Mouse (Mus musculus): ENCODE data around the gene Tyro3. TPM values are rescaled to one million over a fixed set of nuclear protein-coding genes. Genes with fewer than 3 reads are reported as not detected.

Gene Tyro3
- polyA plus RNA-seq, 1 experiment from 2014 or later, result 26.7 TPM

Other genes with a start within 250 kb of the Tyro3 start
- 11.0 and 13.8 TPM in 2 replicates for gene Nusap1, start 179.4 kb upstream of the Tyro3 start, polyA plus RNA-seq (2014; fragmentation: Nextera tagmentation; extraction: Ambion mirVana)
- 3.2 and 6.1 TPM in 2 replicates for gene Oip5, start 179.3 kb upstream of the Tyro3 start, polyA plus RNA-seq (2014; fragmentation: Nextera tagmentation; extraction: Ambion mirVana)
- 37.4 and 37.9 TPM in 2 replicates for gene Ndufaf1, start 134.9 kb upstream of the Tyro3 start, polyA plus RNA-seq (2014; fragmentation: Nextera tagmentation; extraction: Ambion mirVana)
- 35.5 and 36.2 TPM in 2 replicates for gene Rtf1, start 122.7 kb upstream of the Tyro3 start, polyA plus RNA-seq (2014; fragmentation: Nextera tagmentation; extraction: Ambion mirVana)
- gene Itpka, start 55.4 kb upstream of the Tyro3 start, polyA plus RNA-seq (2014; fragmentation: Nextera tagmentation; extraction: Ambion mirVana), result 0.31 and 0.33 TPM in 2 replicates
- 1.6 and 2.7 TPM in 2 replicates for gene Ltk, start 37.3 kb upstream of the Tyro3 start, polyA plus RNA-seq (2014; fragmentation: Nextera tagmentation; extraction: Ambion mirVana)
- gene Rpap1, start 10.2 kb upstream of the Tyro3 start, polyA plus RNA-seq (2014; fragmentation: Nextera tagmentation; extraction: Ambion mirVana), result 15.8 and 18.1 TPM in 2 replicates
- gene Mga, start 99.5 kb downstream of the Tyro3 start, polyA plus RNA-seq (2014; fragmentation: Nextera tagmentation; extraction: Ambion mirVana), result 34.0 and 35.1 TPM in 2 replicates
- 8.6 and 8.9 TPM in 2 replicates for gene Mapkbp1, start 175.0 kb downstream of the Tyro3 start, polyA plus RNA-seq (2014; fragmentation: Nextera tagmentation; extraction: Ambion mirVana)
- 16.6 and 23.3 TPM in 2 replicates for gene Jmjd7, start 229.8 kb downstream of the Tyro3 start, polyA plus RNA-seq (2014; fragmentation: Nextera tagmentation; extraction: Ambion mirVana)
- 4.0 and 4.3 TPM in 2 replicates for gene Gm28042, start 229.8 kb downstream of the Tyro3 start, polyA plus RNA-seq (2014; fragmentation: Nextera tagmentation; extraction: Ambion mirVana)
- 1.9 and 2.7 TPM in 2 replicates for gene Pla2g4b, start 235.7 kb downstream of the Tyro3 start, polyA plus RNA-seq (2014; fragmentation: Nextera tagmentation; extraction: Ambion mirVana)

Measured in hindbrain, embryonic 14.5 days (tissue).